Mouse (Mus musculus) heart, embryonic 16.5 days (tissue): ENCODE results near the gene Gpn1. TPM values are rescaled to one million over a fixed set of nuclear protein-coding genes. Genes with fewer than 3 reads are reported as not detected.

Source experiments
- ATAC-seq: fragments of 200-750 bp; cut with Nextera tagmentation; replicated peaks from 2 replicates; pipeline ENCODE4 v1.8.0; 2017; ENCODE audit warnings: moderate number of reproducible peaks; ENCODE audit not compliant: insufficient read depth, low FRiP score; ENCODE audit errors: extremely low read depth
- H3K27ac ChIP-seq: fragments of 300-500 bp; sonication (generic); 2 replicates; pipeline ENCODE4 v1.5.1; 2014; ENCODE audit warnings: mild to moderate bottlenecking, low read length, control low read depth, moderate library complexity
- H3K27me3 ChIP-seq: fragments of 300-500 bp; sonication (generic); 2 replicates; pipeline ENCODE4 v1.6.1; 2014; ENCODE audit warnings: low read length, mixed read lengths; ENCODE audit not compliant: control insufficient read depth, insufficient read depth
- H3K36me3 ChIP-seq: fragments of 300-500 bp; sonication (generic); 2 replicates; pipeline ENCODE4 v1.6.1; 2014; ENCODE audit not compliant: control insufficient read depth, insufficient read depth
- H3K4me1 ChIP-seq: fragments of 300-500 bp; sonication (generic); 2 replicates; pipeline ENCODE4 v1.6.1; 2014; ENCODE audit warnings: low read length, mixed read lengths; ENCODE audit not compliant: control insufficient read depth, insufficient read depth
- H3K4me2 ChIP-seq: fragments of 300-500 bp; sonication (generic); 2 replicates; pipeline ENCODE4 v1.6.1; 2014; ENCODE audit warnings: low read depth, mild to moderate bottlenecking, control low read depth, low read length
- H3K4me3 ChIP-seq: fragments of 300-500 bp; sonication (generic); 2 replicates; pipeline ENCODE4 v1.5.1; 2014; ENCODE audit warnings: mild to moderate bottlenecking, control low read depth, low read length
- H3K9ac ChIP-seq: fragments of 300-500 bp; sonication (generic); 2 replicates; pipeline ENCODE4 v1.6.1; 2014; ENCODE audit warnings: low read length, control low read depth
- H3K9me3 ChIP-seq: fragments of 300-500 bp; sonication (generic); replicated peaks from 2 replicates; pipeline ENCODE4 v1.6.1; 2016; ENCODE audit warnings: low read length; ENCODE audit not compliant: control insufficient read depth
- WGBS: fragments of 180-500 bp; shearing (Covaris S2); extraction: QIAGEN DNeasy Blood & Tissue Kit; methylation state at CpG from one replicate; pipeline ENCODE4 v1.1.7; 2014; 5-methylcytosine and 5-hydroxymethylcytosine counted together
- polyA plus RNA-seq: library from polyadenylated mRNA; unstranded; fragments of >200 nt; fragmentation: Nextera tagmentation; extraction: Ambion mirVana; gene quantifications from 2 replicates; pipeline ENCODE4 v1.2.1, GENCODE M21; 2015

The Gpn1 gene
- polyA plus RNA-seq: 39.8 and 42.9 TPM in 2 replicates

DNA sequence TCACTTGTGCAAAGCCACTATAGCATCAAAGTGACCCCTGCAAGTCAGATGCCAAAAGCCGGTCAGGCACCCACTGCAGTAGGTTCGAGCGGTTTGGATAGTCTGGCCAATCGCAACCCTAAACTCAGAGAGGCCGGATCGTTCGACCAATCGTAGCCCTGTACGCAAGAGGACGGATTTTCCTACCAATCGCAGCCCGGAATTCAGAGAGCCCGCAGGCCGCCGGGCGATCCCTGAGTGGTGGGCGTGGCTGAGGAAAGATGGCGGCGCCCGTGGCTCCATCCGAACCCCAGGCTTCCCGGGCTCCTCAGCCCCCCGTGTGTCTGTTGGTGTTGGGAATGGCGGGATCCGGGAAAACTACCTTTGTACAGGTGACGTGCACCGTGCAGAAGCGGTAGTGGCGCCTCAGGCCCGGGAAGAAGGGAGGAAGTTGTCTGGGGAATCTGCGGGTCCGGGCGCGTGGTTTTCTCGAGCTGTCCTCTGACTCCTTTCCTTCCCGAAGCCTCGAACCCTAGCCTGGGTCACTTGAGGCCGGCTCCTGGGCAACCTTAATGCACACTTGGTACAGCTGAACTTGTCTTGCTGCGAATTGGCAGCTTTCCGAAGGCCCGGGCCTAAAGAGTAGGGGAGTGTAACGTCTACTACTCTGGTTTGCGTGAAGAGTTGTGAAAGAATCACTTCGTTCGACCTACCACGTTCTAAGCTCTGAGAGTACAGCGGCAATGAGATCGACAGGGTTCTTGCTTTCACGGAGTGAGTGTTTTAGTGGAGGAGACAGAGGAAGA lies at the start of gene Gpn1:
Gpn1 (plus strand) TSS at position 229 of the 785 bp plus-strand sequence.
- WGBS: 0% methylated on average over 49 of the region's 49 CpGs
- Histone ChIP-seq H3K9me3 (no peaks in the 10 kb centered on the region), H3K27ac (no peak within 1 kb of the TSS)

DNA sequence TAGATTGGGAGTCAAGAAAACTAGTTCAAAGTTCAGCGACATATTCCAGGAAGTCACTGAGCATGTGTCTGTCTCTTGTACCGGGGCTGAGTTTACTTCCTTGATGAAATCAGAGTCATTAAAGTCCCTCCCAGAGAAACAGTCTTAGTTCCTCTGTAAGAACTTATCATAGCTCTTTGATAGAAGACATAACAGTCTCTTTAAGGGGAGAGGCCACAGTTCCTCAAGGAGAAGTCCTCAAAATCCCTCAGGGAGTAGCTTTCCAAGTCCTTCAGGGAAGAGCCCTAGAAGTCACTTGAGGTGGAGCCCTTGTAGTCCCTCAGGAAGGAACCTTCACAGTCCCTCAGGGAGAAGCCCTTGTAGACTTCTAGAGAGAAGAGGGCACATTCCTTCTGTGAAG lies 43.2 kb upstream of the Gpn1 start:
- ATAC-seq: no peak
- no peak overlapping the region for H3K27ac ChIP-seq
- H3K4me3 ChIP-seq: no peak overlapping the region
- H3K27me3 ChIP-seq: no peaks in the 10 kb centered on the region
- H3K4me2 ChIP-seq: no peak overlapping the region
- H3K36me3 ChIP-seq: no peaks in the 10 kb centered on the region
- H3K9ac ChIP-seq: no peak overlapping the region
- H3K4me1 ChIP-seq: peaks cover 12% of the 10 kb centered on the region
- no peaks in the 10 kb centered on the region for H3K9me3 ChIP-seq
- WGBS: 75% methylated on average over 2 of the region's 2 CpGs

More for the DNA sequence above, at the start of gene Gpn1:
- peaks cover 7% of the 10 kb centered on the region for H3K4me1 ChIP-seq
- peak within 1 kb of the TSS; percentile 62 for H3K4me3 ChIP-seq
- peak within 1 kb of the TSS; percentile 70 for H3K9ac ChIP-seq
- H3K36me3 ChIP-seq: peaks cover 22% of the 10 kb centered on the region
- H3K4me2 ChIP-seq: peak within 1 kb of the TSS; percentile 79
- peak; percentile 100 for ATAC-seq
- H3K27me3 ChIP-seq: no peaks in the 10 kb centered on the region

DNA sequence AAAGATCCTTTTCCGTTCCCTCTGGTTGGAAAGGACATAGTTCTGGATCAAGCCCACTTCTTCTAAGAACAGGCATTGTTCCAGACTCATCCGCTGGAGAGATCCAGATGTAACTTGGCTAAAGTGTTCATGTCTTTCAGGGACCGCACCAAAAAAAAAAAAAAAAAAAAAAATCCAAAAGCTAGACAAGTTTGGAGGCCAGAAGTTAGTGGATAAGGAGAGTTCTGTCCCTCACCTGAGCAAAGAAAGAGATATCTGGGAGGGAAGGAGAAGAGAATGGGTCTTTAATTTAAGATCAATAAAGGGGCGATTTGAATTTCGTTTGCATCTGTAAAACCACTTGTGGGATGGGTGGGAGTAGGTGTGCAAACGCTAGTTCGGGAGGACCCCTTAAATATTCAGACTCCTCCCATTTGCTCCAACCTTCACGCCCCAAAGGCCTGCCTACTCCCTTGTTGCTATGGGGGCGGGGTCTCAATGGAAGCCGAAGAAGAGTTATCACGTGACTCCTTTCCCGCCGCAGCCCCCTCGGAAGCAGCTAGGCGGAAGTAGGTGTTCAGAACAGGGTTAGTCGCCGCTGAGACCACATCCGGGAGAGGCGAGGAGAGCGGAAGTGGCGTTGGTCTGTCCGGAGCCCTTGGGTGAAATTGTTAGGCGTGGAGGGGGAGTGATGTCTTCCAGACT lies 42.5 kb upstream of the Gpn1 start, which contains the start of gene Zfp512:
Zfp512 (plus strand) TSS at position 554 of the 684 bp plus-strand sequence.
- Histone ChIP-seq H3K27ac (peak within 1 kb of the TSS; percentile 68), H3K27me3 (no peaks in the 10 kb centered on the region), H3K9me3 (no peaks in the 10 kb centered on the region), H3K36me3 (no peaks in the 10 kb centered on the region), H3K4me3 (peak within 1 kb of the TSS; percentile 69), H3K4me2 (peak within 1 kb of the TSS; percentile 87), H3K9ac (peak within 1 kb of the TSS; percentile 78), H3K4me1 (peaks cover 12% of the 10 kb centered on the region)
- ATAC-seq: peak; percentile 99
- 6% methylated on average over 23 of the region's 23 CpGs for WGBS

DNA sequence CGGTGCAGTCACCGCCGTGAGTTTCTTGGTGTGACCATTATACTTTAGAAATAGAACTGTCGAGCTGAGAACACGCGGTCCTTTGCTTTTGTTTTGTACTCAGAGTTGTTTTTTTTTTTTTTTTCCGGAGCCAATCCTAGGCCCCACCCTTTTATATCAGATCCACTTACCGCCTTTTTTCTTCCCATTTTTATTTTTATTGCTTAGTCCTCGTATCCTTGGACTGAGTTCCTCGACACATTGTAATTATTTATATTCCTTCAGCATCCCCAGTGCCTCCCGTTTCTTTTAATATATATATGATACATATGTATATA lies 42.0 kb upstream of the Gpn1 start:
- WGBS: under 1% methylated on average over 11 of the region's 11 CpGs
- peak overlapping the region; percentile 68 for H3K27ac ChIP-seq

DNA sequence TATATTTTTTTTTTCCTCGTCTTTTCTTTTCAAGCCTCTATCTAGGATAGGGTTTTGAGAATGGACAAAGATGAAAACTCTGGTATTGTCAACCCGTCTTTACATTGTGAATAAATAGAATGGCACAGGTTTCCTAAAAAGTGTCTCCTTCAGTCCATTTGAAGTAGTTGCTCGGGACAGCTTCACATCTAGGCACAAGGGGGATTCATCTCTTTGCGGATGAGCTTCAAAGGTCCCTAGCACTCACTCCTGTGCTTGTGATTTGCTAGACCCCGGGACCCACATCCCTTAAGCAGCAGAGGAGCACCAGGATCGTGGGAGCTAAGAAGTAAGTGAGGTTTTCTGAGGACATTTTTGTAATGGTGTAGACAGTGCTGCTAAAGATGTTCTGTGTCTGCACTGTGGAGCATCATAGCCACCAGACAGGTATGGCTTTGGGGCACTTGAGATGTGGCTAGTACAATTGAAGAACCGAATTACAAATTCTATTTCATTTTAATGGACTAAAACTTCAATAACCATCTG lies 41.6 kb upstream of the Gpn1 start:
- ATAC-seq: no peak
- H3K27me3 ChIP-seq: no peaks in the 10 kb centered on the region
- peak overlapping the region; percentile 78 for H3K9ac ChIP-seq
- 11% methylated on average over 7 of the region's 7 CpGs for WGBS
- H3K4me1 ChIP-seq: peaks cover 12% of the 10 kb centered on the region
- H3K9me3 ChIP-seq: no peaks in the 10 kb centered on the region
- H3K27ac ChIP-seq: no peak overlapping the region
- no peaks in the 10 kb centered on the region for H3K36me3 ChIP-seq
- H3K4me3 ChIP-seq: peak overlapping the region; percentile 69
- H3K4me2 ChIP-seq: peak overlapping the region; percentile 87

More for the DNA sequence above, 42.0 kb upstream of the Gpn1 start:
- Histone ChIP-seq H3K4me1 (peaks cover 12% of the 10 kb centered on the region), H3K4me2 (peak overlapping the region; percentile 87), H3K9me3 (no peaks in the 10 kb centered on the region), H3K36me3 (no peaks in the 10 kb centered on the region), H3K9ac (peak overlapping the region; percentile 78), H3K4me3 (peak overlapping the region; percentile 69), H3K27me3 (no peaks in the 10 kb centered on the region)
- ATAC-seq: 0 out of 2 replicates have a peak, but pooled peaks have one; percentile 3

DNA sequence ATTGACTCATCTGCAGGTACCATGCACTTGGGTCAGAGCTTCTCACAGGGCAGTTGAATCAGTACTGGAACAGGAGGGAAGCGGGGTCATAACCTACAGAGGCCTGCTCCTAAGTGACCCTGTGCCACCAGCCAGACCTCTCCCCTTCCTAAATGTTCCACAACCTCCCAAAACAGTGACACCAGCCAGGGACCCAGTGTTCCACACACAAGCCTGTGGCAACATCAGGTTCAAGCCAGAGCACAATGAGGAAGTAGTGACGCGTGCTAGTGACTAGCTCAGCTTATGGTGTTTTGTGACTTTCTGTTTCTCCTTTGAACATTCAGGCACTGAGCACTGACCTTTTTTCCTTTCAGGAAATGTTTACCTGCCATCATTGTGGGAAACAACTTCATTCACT lies 26.7 kb upstream of the Gpn1 start:
- no peak for ATAC-seq
- H3K9me3 ChIP-seq: no peaks in the 10 kb centered on the region
- no peaks in the 10 kb centered on the region for H3K27me3 ChIP-seq
- 91% methylated on average over 3 of the region's 3 CpGs for WGBS
- H3K4me1 ChIP-seq: no peaks in the 10 kb centered on the region
- H3K4me2 ChIP-seq: no peak overlapping the region
- H3K27ac ChIP-seq: no peak overlapping the region
- no peak overlapping the region for H3K4me3 ChIP-seq
- peaks cover 47% of the 10 kb centered on the region for H3K36me3 ChIP-seq
- no peak overlapping the region for H3K9ac ChIP-seq

DNA sequence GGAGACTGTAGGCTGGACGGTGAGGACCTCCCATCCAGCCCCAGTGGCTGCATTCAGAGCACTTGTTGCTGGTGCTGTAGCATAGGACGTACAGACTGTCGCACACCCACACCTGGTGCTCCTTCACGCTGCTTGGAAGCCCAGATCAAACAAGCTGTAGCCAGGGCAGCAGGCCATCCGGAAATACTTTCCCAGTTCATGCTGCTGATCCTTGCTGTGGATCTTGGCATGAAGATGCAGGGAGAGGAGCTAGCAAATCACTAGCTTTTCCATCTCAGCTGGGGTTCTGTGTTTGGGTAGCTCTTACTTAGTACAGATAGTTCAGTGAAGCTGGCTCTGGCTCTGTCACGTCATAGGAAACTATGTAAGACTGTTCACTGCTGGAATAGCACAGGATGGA lies 24.8 kb upstream of the Gpn1 start:
- H3K4me3 ChIP-seq: no peak overlapping the region
- H3K27me3 ChIP-seq: no peaks in the 10 kb centered on the region
- H3K36me3 ChIP-seq: peaks cover 66% of the 10 kb centered on the region
- no peak overlapping the region for H3K27ac ChIP-seq
- WGBS: 91% methylated on average over 6 of the region's 6 CpGs
- no peak overlapping the region for H3K9ac ChIP-seq
- no peaks in the 10 kb centered on the region for H3K9me3 ChIP-seq
- no peaks in the 10 kb centered on the region for H3K4me1 ChIP-seq
- H3K4me2 ChIP-seq: no peak overlapping the region
- ATAC-seq: no peak

DNA sequence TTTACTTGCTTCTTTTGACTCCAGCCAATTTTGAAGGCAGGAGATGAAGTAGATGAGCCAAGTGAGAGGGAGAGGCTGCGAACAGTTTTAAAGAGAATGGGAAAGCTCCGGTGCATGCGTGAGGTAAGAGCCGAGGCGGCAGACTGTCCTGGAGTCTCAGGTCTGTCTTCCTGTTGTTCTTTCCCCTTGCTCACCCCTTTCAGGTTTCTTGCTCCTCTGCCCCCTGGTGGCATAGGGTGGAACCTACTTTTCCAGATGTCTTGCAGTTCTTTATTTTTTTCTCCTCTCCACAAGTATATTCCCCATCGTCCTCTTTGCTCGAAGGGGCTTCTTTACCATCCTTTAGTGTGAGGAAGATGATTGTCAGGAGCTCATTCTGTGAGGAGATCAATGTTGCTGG lies 24.2 kb upstream of the Gpn1 start:
- WGBS: 65% methylated on average over 7 of the region's 7 CpGs
- H3K9ac ChIP-seq: no peak overlapping the region
- H3K9me3 ChIP-seq: no peaks in the 10 kb centered on the region
- no peak overlapping the region for H3K4me3 ChIP-seq
- H3K4me2 ChIP-seq: no peak overlapping the region
- peaks cover 66% of the 10 kb centered on the region for H3K36me3 ChIP-seq
- H3K27me3 ChIP-seq: no peaks in the 10 kb centered on the region
- H3K27ac ChIP-seq: no peak overlapping the region
- H3K4me1 ChIP-seq: no peaks in the 10 kb centered on the region
- ATAC-seq: no peak

DNA sequence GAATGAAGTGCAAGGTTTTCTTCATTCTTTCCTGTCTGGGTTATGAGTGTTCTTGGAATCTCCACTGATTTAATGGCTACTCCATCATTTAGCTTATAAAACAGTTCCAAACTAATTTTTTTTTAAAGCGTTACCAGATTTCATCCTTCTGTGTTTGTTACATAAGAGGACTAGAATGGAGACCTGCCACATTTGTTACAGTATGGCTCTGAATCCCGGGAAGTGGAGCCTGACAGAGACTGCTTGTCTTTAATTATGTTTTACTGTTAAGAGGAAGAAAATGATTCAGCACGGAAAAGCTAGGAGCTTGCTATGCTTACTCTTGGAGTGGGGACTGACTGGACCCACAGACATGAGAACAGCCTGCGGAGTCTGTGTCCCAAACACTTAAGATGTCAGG lies 14.0 kb upstream of the Gpn1 start:
- peaks cover 47% of the 10 kb centered on the region for H3K36me3 ChIP-seq
- 85% methylated on average over 4 of the region's 4 CpGs for WGBS
- no peak for ATAC-seq
- H3K4me1 ChIP-seq: no peaks in the 10 kb centered on the region
- H3K27me3 ChIP-seq: no peaks in the 10 kb centered on the region
- H3K9me3 ChIP-seq: no peaks in the 10 kb centered on the region
- H3K4me2 ChIP-seq: no peak overlapping the region
- H3K4me3 ChIP-seq: no peak overlapping the region
- no peak overlapping the region for H3K27ac ChIP-seq
- H3K9ac ChIP-seq: no peak overlapping the region
